Mouse (Mus musculus) urinary bladder, adult 18-20 months (tissue): ENCODE results near the gene Sytl1.

Source experiments
- DNase-seq, 2 experiments: peaks; one replicate each; pipeline ENCODE4 v3.0.0; 2022; ENCODE audit warnings: low spot score in 2 of 2, mixed read lengths in 2 of 2

The Sytl1 gene

GRCm38 (mm10) chr4:133278482-133278881 is 15.6 kb upstream of the Sytl1 start:
- no peak for DNase-seq

- DNase-seq: no peak
Observed at GRCm38 (mm10) chr4:133278067-133278466, 15.2 kb upstream of the Sytl1 start.

GRCm38 (mm10) chr4:133277104-133278026 is 14.5 kb upstream of the Sytl1 start, which contains the start of gene Tmem222:
Gene Tmem222, minus strand, starts transcription at chr4:133277792.
- peak; percentile 94 to 99 for DNase-seq

- no peak for DNase-seq
Observed at GRCm38 (mm10) chr4:133270929-133271328, 8.0 kb upstream of the Sytl1 start.

- DNase-seq: no peak
Observed at GRCm38 (mm10) chr4:133269596-133269995, 6.7 kb upstream of the Sytl1 start.

- no peak for DNase-seq
Observed at GRCm38 (mm10) chr4:133268931-133269330, 6.0 kb upstream of the Sytl1 start.

DNA sequence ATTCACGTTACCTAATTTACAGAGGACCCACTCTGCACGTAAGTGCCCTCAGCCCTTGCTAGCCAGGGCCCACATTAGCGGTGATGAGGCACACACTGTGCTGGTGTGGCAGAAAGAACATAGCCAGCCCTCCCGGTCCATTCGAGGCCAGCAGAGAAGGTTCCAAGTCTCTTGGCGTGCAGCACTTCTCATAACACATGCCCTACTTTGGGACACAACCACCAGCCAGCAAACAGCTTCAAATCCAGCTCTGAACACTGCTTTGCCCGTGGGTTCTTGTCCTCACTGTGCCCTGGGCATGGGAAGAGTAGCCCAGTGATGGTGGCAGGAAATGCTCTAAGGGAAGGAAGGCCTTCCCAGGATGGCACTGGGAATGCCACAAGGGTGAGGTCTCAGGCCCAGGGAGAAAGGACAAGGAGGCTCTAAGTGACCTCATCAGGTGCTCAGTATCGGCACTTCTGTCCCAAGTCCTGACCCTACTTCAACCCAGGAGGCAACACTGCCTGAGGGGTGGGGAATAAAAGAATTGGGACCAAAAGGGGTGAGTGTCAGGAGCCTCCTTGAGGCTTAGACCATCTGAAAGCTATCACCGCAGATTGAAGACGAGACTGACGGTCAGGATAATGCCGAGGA is 3.5 kb upstream of the Sytl1 start:
- no peak for DNase-seq

DNA sequence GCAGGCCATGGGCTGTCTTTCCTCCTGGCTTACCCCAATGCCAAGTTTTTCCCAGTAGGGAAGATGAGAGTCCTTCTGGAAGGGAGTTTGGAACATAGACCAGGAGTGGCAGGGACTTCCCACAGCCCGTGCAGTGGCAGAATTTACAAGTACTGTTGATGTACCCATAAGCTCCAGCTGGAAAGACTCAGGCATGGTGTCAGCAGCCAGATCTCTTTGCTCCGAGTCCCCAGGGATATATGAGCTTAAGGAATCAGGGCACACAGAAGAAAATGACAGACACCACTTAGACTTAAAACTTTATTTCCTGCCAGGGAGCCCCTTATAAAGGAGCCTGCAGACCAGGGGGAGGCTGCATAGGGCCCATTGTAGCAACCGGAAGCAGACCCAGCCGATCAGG is 2.8 kb upstream of the Sytl1 start:
- no peak for DNase-seq

DNA sequence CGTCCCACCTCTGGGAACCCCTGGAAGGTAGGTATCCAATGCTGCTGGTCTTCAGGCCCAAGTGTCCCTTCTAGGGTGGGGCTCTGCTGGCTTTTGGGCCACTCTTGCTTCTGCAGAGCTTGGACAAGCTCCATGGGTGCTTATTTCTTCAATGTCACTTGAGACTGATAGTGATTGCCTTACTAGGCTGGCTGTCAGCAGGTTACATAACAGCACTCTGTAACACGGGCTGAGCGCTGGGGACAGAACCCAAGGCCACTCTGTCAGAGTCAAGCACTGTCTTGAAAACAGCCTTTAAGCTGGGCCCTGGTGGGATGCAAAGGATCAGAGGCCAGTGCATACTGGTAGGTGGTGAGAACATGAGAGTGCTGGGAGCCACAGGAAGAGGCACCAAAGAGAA is 2.4 kb upstream of the Sytl1 start:
- no peak for DNase-seq

DNA sequence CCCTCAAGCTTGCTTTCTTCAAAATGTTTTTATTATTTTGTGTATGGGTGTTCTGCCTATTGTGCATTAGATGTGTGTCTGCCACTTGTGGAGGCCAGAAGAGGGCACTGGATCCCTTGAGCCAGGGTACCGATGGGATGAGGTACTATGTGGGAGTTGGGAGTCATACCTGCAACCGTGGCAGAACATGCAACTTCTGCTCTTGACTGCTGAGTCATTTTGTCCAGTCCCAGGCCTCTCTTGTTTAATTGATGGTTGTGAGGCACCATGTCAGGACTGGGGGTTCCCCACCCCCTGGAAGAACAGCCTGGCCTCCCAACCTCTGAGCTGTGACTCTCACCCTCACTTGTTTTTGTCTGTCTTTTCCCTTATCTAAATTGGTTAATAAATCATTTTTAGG is 1.6 kb upstream of the Sytl1 start:
- no peak for DNase-seq

DNA sequence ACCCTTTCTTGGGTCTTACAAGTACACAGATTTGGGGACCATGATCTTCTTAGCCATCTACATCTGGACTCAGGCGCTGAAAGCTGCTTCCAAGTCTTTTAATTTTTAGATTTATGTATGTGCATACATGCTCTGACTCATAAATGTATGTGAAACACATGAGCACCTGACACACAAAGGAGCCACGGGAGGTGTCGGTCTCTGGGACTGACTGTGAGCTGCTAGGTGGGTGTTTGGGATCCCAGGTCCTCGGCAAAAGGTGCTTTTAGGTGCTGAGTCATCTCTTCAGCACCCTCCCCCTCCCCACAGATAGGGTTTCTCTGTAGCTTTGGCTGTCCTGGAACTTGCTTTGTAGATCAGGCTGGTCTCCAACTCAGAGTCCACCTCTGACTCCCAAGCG is 843 bp upstream of the Sytl1 start:
- no peak for DNase-seq

GRCm38 (mm10) chr4:133262375-133262765 is 543 bp downstream of the Sytl1 start:
- no peak for DNase-seq

DNA sequence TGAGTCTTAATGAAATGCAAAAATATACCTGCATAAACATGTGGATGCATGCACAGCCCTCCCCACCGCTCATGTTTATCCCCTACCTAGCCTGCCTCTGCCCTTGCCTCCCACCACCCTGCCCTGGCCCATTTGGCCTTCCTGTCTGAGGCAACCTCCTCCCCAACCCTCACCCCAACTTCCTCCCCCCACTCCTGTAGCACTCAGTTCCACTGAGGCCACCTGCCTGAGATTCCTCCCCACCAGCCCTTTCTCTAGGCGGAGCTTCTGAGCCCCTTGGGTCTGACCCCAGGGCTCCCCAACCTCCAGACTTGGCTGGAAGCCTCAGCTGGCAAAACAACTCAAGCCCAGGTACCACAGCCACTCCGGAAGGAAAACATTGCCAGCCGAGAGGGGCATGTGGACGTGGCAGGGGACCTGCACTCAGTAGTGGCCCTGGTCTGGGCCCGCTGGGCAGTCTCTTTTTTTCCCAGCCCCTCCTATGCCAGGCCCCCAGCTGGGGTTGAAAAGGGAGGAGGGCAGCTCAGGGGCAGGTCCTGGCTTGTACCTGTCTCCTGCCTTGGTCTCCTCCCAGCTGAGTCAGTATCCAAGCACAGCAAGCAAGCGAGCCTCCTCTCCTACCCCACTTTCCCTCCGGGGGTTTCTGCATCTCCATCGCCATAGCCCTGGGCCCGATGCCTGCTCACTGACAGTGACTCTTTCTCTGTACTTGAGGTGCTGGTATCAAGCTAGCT is 1.1 kb downstream of the Sytl1 start:
- DNase-seq: peak in 1 of 2 experiments; percentile 65

DNA sequence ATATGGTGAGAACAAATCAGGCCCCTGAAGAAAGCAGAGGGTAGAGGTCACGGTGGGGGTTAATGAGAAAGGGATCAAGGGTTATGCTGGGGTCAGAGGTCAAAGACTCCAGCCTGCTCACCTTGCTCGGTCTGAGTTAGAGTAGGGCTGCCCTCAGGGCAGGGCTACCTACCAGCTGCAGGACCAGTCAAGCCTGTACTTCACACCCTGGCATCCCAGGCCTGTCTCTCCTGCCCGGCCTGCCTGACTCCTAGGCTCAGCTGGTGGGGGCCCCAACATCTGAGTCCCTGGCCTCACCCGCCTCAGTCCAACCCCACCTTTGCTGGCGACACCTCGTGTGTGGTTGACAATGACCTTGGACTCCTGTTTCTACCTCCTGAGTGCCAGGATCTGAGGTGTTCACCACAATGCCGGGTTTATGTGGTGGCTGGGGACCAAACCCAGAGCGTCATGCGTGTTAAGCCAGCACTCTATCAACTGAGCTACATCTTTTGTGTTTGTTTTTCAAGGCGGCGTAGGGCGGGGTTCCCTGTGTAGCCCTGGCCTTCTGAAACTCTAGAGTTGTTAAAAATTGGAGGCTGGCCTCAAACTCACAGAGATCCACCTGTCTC is 5.0 kb downstream of the Sytl1 start:
- peak; percentile 59 to 68 for DNase-seq

DNA sequence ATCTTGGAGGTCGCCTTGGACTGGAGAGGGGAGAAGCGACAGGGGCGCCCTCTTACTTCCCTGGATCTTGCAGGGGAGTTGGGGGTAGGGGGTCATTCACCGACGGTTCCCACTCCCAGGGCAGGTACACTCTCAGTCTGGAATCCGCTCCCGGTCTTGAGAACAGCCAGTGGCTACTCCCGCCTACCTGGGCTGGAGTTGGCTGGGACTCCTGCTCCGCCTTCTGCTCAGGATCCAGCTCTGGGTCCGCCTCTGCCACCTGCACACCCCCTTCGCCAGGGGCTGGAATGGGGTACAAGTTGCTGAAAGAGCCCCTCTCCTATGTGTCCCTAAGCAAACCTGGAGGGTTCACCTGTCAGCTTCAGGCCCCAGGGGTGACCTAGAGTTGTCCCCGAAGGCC is 5.7 kb downstream of the Sytl1 start:
- no peak for DNase-seq

GRCm38 (mm10) chr4:133256820-133257219 is 6.1 kb downstream of the Sytl1 start:
- DNase-seq: no peak

GRCm38 (mm10) chr4:133255392-133255791 is 7.5 kb downstream of the Sytl1 start:
- no peak for DNase-seq

DNA sequence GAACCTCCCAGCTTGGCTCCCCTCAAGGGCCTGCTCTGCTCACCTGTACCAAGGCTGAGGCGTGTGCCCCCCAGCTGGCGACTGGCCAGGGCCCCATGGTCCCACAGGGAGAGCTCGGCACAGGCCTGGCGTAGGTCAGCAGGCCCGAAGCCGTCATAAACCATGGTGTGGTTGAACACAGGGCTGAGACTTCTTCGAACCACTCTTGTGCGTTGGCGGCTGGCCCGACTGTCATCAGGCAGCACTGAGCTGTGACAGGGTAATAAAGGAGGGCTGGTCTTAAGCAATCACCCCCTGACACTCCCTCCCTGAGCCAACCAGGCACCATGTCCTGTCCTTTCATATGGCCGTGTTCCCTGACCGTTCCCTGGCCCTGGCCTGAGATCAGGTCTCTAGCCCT is 9.5 kb downstream of the Sytl1 start:
- DNase-seq: no peak

DNA sequence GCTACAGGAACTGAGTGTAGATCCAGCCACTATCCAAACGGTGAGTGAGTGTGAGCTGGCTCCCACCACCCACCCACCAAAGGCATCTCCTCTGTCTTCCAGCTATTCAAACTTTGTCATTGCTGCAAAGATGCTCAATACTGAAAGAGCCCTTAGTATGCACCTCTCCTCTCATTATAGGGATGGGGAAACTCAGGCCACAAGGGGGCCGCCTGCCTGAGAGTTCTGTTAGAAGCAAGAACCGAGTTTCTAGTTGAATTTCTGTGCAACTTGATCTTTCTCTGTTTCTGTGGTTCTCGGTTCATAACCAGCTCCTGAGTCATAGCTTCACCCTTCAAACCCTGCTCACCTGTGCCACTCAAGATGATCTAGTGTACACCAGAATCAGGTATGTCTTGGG is 10.8 kb downstream of the Sytl1 start:
- no peak for DNase-seq

- DNase-seq: peak in 1 of 2 experiments; percentile 48
Observed at GRCm38 (mm10) chr4:133251214-133251613, 11.7 kb downstream of the Sytl1 start.

GRCm38 (mm10) chr4:133250609-133251008 is 12.3 kb downstream of the Sytl1 start:
- DNase-seq: peak; percentile 82 to 87
